Mouse (Mus musculus) urinary bladder, postnatal 0 days (tissue): ENCODE data around the gene Muc20. TPM values are rescaled to one million over a fixed set of nuclear protein-coding genes. Genes with fewer than 3 reads are reported as not detected.

ENCODE experiments used
- polyA plus RNA-seq: library from polyadenylated mRNA; unstranded; fragments of >200 nt; fragmentation: Nextera tagmentation; extraction: Ambion mirVana; gene quantifications from 2 replicates; pipeline ENCODE4 v1.2.1, GENCODE M21; 2015

The Muc20 gene
- polyA plus RNA-seq, result not detected in 2 replicates

GRCm38 (mm10) chr16:32797426-32797689 is at the start of gene Muc20:
Gene Muc20 (minus strand): TSS chr16:32797435.

GRCm38 (mm10) chr16:32810321-32810720 is 13.1 kb upstream of the Muc20 start, which contains the start of gene Smbd1:
Gene Smbd1 (minus strand): TSS chr16:32810477.

GRCm38 (mm10) chr16:32735586-32735985 is 61.6 kb downstream of the Muc20 start, which contains the start of gene Muc4:
Gene Muc4 (plus strand): TSS chr16:32735886.

Other genes with a start within 250 kb of the Muc20 start
- gene Tfrc, start 188.5 kb downstream of the Muc20 start, polyA plus RNA-seq, result 5.3 and 12.0 TPM in 2 replicates
- 18.7 and 22.3 TPM in 2 replicates for gene Tnk2, start 153.6 kb downstream of the Muc20 start, polyA plus RNA-seq
- not detected in 2 replicates for gene Muc4, start 61.5 kb downstream of the Muc20 start, polyA plus RNA-seq
- gene Smbd1, start 13.0 kb upstream of the Muc20 start, polyA plus RNA-seq, result not detected in 2 replicates
- gene Fyttd1, start 80.1 kb upstream of the Muc20 start, polyA plus RNA-seq, result 81.1 and 114 TPM in 2 replicates
- 11.3 and 11.4 TPM in 2 replicates for gene Rubcn, start 80.3 kb upstream of the Muc20 start, polyA plus RNA-seq
- 11.5 and 12.0 TPM in 2 replicates for gene Lrch3, start 116.7 kb upstream of the Muc20 start, polyA plus RNA-seq